Mouse (Mus musculus) urinary bladder, postnatal 25 days (tissue): ENCODE measurements at regions not wholly inside any gene's neighbourhood (a gene's known extent, or its start where the extent isn't known, plus 50 kb on each side); places are given as distances from the start of the nearest gene placed in this dataset.
A peak's percentile ranks its signal among the peaks of the same experiment; 100 is the strongest.

Experiments
- DNase-seq: peaks from one replicate; pipeline ENCODE4 v3.0.0; 2022; ENCODE audit warnings: low spot score

DNA sequence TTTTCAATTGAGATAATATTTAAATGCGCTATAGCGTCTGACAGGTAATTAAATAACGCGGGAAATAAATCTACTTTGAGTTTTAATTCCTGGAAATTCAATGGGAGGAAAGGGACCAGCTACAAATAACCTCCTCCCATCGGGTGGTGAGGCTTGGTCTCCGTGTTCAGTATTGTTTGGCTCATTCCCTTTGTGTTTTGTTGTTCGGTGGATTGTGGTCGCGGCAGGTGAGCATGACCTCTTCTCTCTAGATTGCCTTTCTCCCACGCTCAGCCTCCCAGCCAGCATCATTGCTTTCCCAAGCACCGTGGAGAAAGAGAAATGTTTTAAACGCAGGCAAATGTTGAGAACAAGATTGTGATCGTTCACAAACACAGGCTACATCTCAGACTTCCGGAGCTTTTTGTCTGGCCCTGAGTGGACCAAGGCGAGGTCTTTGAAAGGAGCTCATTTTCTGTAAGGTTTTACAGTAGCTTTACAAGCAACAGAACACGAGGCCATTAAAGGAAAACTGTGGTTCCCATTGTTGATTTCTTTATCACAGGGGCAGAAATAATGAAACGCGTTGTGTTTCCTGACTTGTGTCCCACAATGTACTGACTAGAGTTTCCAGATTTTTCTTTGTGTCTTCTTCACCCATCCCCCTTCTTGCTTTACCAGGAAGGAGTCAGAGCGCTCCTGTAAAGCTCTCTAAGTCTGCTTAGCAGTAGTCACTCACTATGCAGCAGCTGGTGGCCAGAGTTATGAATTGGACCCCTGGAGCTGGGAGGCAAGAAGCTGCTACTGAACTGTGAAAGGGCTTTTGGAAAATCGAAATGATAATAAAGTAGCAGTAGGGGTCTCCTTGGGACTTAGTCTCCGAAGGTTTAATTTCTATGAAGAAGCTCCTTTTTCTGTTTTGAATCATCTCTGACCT lies 337.7 kb downstream of the Galc start:
- no peak for DNase-seq

DNA sequence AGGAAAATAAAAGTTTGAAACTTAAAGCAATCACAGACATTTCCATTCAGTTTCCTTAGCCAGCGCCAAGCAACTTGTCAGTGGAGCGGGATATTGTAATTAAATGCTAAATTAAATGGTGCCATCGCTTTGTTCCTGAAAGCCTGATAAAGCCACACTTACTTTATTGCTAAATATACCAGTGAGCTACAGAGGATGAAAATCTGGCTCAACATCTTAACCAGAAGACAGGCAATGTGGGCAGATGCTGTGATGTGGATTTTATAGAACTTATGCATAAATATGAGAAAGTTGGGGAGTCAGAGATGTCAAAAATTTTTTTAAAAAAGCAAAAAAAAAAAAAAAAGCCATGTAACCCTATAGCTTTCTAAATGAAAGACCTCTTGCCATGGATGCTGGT lies 340.8 kb downstream of the Galc start:
- DNase-seq = no peak

DNA sequence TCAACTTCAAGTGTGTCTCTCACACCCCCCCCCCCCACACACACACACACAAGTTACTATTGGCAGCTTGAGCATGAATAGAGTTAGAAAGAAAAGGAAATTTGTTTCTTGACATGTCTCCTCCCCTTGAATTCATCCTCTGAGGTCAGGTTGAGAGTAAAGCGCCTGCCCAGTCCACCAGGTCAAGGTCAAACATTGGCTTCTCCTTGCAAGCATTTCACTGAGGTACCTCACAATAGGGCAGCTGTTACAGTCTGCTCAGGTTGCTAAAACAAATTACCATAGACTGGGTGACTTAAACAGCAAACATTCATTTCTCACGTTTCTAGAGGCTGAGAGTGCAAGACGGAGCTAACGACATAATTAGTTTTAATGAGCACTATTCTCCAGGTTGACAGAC lies 344.2 kb downstream of the Galc start:
- no peak for DNase-seq

DNA sequence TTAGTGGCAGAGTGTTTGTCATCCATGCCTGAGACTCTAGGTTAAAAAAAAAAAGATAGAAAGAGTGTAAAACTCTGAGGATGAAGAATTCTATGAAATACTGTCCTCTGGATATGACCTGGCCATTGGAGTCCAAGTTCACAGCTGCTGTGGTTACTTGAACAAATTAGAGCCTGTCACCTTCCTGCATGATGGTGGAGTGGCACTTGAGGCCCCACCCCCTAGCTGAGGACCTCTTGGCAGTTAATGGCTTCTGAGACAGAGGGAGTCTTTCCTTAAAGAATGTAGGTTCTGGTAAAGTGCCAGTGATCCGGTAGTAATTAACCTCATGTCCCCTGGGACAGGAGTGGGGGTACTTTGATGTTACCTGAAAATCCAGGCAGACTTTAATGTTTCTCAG lies 346.5 kb downstream of the Galc start:
- no peak for DNase-seq

DNA sequence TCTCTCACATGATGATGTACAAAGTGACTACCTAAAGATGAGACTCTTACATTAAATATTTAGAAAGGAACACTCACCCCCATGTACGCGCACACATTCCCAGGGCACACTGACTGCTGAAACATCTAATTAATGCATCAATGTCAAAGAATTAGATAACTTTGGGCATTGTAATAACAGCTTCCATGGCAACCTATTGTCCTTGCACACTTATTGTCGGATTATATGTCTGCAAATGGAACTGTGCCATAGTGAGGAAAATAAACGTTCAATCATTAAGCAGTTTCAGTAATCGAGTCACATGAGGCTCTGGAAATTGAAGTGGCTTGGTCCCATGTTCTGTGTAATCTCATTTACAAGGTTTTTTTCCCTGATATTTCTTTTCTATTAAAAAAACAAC lies 360.0 kb downstream of the Galc start:
- DNase-seq = no peak

DNA sequence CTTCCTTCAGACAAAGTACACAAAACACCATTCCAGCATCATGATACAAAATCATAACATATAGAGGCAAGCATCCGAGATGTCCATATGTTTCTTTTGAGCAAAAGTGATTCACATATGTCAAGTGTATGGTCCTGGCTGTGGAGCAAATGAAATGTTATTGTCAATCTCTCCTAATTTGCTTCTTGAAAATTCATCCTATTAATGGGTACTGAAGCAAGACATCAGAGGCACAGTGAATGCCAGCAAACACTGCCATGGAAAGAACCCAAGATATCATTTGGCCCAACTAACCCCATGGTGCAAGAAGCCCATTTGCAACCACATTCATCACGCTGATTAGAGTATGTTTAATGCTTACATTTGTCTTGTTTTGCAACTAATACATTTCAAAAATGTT lies 361.1 kb downstream of the Galc start:
- DNase-seq = no peak

DNA sequence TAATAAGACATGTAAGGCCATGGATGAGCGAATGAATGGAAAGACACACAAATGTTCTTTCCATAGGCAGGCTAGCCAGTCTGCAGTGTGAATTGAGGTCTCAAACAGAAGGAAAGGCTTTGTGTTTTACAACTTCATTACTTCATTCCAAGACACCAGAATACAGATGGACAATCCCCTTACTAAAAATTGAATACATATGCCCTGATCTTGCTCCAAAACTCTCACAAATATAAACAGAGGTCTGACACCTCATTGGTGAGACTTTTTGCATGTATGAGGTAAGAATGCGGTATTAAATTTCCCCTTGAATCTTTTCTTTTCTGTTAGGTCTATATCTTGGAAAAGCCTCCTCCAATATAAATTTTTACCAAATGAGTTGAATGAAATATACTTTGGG lies 363.3 kb downstream of the Galc start:
- no peak for DNase-seq

DNA sequence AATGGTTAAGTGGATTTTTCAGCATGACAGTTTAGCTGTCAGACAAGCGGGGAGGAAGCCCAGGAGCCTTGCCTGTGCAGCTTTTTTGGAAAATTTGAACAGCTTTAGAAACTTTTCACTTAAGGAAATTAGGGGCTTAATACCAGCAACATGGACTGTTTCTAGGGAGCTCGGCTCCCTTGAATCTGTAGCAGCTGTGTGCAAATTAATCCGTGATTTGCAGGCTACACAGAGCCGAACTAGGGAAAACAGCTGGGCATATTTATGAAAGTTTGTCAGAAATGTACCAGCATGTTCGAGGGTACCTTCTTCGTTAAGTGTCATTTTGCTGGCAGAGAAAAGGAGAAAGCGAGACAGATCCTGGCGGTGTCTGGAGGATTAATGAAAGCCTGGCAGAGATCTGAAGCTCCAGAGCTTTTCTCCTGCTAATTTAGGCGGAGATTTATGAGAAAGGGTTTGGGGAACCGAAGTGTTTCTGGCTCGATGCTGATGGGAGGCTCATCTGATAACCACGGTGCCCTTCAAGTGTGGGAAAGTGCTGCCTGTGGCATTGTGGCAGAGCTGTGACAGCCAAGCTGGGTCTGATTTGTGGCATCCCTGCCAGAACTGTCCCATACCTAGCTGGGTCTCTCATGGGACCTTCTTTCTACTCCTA lies 370.3 kb downstream of the Galc start:
- DNase-seq = no peak

DNA sequence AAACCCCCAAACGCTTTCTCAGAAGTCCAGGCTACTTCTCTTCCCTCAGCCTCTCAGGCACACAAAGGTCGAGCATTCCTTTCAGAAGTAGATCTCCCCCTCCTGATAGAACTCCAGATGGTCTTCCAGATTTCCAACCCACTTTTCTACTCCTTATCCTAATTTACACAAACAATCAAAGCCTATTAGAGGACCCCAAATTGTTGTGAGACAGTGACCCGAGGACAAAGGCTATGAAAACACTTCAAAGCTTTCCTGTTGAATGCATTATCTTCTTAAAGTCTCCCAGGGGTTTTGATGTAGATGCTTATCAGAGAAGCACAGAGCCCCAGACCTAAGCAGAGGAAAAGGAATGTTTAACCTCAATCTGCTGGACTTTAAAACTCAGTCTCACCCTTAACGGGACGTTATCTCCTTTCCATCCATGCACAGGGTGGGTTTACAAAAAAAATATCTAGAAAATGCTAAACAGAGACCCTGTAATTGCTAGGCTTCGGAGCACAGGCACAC lies 370.9 kb downstream of the Galc start:
- no peak for DNase-seq

DNA sequence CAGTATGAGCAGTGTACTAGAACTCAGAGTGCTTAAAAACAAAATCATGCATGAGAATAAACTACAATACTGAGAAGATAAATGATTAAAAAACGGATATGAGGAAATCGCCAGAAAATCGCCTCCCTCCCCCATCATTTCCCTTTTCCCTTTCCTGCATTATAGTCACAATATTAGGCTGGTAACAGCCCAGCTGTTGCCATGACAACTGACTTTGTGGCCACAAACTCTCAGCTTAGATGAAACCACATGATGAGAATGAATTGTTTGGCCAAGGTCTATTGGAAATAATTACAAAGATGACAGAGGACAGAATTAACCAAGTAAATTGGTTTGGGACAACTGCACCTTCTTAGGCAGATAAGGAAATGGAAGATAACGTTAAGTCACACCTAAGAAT lies 376.8 kb downstream of the Galc start:
- DNase-seq = no peak

DNA sequence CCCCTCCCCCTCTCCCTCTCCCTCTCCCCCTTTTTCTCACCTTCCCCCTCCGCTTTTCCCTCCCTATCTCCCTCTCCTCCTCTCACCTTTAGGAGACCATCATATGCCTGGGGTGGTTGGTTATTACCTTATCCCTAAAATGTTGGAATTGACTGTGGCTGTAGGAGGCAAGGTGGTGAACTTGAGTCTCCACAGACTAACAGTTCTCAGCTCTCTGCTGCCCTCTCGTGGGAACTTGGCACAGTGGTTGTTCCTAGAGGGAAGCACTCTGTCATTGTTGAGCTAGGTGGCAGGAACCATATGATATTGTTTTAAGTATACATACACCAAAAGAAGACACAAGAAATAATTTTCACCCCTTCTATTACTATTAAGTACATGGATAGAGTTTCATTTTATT lies 386.9 kb downstream of the Galc start:
- peak; percentile 69 for DNase-seq

DNA sequence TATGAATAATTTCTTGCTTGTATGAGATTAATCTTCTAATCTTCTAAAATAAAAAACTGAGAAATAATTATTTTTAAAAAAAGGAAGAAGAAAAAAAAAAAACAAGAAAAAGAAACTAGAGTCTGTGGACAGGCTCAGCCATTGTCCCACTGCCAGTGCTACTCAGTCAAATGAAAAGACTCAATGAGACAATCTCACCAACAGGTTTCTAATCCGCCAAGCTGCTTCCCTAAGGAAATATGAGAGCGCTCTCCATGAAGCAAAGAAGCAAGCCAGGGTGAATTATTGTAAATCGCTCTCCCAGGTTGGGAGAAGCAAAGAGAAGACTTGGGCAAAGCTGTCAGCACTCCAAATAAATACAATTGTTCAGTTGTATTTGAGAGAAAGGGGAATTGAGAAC lies 396.3 kb downstream of the Galc start:
- no peak for DNase-seq

DNA sequence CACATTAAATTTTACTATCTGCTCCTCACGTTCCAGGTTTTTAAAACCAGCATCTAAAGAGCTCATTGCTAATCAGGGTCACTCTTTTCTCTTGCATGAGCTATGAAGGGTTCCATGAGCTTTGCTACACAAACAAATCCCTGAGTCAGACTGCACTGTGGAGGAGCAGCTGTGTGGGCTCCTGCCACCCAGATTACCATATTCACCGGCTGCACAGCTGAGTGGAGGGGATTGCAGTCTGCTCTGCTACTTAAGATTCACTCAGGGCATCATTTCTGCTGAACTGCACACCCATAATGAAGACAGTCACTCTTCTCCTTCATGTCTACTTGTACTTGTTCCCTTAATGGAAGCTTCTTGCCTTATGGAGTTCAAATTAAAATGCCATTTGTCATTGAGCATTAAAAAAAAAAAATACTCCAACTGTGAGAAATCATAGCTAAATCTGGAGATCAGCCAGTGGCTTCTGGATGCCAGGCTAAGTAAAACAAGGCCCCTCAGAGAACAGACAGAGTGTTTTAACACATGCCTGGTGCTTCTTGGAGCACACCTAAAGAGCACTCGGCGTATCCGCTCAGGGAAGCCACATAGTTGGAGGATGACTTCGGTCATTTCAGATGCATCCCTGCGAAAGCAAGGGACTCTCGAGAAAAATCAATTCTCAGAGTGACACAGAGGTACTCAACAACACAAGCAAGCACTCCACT lies 422.9 kb downstream of the Galc start:
- DNase-seq = no peak

DNA sequence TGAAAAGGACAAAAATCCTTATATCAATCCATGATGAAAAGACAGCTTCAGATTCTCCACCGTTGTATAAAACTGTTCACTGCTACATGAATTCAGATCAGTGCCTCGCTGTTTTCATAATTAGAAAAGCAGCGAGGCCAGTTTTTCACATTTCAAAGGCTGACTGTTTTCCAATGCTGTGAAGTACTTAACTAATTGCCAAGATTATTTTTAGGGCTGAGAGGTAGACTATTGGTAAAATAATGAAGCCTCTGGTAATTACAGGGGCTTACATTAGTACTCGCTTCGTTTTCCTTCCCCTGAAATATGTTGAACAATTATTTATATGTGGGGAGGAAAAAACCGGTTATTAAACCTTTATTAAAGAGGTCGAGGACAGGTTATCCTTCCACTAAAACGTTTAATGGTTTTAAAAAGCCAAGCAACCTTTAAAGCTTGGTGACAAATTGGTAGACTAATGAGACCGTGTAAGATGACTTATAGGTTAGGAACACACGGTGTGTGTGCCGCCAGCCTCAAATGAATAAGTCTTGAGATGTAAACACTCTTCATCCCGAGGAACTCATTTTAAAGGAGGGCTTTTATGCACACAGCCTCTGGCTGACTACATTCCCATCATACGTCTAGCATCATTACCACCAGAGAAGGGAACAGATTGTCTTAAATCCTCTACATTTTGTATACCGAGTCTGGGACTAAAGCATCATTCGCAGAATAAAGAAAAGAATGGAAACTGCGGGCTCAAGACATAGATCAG lies 465.7 kb downstream of the Galc start:
- DNase-seq = no peak

DNA sequence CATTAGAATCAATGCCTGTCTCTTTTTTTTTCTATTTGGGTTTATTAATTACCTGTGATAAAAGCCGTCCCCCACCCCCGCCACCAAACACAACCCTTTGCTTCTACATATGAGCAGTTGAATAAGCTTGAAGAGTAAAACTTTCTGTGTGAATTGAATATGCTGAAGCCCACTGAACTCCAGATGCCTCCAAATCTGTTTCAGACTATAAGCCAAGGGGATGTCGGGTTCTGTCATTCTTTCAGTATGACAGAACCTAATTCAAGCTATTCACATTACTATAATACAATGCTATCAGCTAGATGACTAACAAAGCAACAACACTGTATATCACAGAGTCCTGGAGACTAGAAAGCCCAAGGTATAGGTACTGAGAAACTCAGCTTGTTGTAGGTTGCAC lies 475.8 kb downstream of the Galc start:
- no peak for DNase-seq

DNA sequence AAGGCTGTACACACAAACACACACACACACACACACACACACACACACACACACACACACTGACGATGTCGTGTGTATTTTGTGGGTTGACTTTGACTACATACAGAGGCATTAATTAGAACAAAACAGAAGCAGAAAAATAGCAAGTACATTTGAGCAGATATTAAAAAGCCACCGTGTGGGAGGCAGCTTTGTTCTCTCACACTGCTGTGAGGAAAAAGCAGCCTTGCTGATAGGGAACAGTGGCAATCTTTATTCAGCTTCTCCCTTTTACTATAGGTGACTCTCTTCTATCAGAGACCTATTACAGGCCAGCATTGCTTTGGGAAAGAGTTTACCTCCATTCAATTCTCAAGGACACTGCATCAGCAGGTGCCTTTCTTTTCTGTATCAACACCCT lies 500.1 kb downstream of the Galc start:
- DNase-seq = no peak

DNA sequence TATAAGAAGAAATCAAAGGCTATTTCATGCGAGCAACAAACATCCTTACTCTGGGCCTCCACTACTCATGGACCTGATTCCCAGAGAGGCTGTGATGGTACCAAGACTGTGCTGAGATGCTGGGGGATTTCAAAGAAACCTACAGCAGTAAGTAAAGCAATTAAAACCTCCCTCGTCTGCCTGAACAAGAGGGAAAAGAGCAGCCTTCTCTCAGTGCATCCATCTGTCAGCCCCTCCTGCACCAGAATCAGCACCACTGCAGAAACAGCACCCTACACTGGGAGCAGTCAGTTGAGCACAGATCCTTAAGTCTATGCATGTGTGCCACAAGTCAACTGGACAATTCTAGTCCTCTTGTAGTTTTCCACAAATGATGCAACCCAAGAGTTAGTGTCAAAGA lies 500.6 kb downstream of the Galc start:
- no peak for DNase-seq

DNA sequence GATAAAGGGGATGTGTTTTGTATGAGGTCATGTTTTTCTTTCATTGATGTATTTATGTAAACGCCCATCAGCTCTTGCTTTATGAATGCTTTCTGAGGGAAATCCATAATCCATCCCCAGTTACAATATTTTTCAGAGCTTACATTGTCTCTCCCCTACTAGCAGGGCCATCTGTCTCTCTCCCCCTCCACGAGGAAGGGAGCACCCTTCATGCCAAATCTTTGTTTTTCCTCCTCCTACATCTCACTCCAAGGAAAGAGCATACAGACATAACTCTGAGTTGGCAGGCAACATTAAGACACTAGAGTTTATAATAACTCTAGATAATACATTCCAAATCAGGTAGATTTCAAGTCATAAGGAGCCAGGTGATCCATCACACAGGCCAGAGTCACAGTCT lies 509.1 kb downstream of the Galc start:
- DNase-seq = no peak

DNA sequence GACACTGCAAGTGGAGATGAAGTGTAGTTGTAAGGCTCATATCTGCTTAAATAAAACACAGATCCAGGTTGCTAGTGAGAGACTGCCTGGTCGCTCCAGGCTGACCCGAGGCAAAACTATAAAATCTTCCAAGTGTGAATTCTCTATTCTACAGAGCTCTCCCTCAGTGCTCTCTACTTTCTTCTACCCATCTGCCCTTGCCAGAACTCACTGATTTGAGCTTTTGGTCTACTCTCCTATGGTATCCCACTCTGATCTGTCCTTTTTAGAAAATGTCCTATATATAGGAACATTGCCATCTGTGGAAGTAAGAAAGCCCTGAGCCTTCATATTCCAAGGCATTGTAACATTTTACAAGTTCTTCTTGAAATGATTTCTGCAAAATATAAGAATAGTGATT lies 518.3 kb downstream of the Galc start:
- DNase-seq = no peak

DNA sequence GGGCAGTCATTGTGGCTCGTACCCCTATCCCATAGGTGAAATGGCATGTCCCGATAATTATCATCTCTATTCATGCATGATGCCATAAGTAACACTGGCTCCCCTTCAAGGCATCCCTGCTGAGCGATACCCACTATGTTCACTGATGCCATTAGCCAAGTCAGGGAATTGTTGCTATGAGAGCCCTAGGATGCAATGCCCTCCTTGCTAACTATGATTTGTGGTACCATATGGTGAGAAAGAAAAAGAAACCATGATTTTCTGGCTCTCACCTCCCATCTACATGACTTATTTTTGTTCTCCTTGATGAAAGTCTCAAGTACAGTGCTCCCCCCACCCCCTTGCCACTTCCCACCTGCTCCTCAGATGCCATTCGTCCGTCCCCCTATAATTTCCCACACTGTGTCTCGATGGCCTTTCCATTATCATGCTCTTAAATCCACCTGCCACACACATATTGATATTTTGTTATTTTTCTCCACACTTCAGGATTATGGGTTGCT lies 527.1 kb downstream of the Galc start:
- DNase-seq = no peak

DNA sequence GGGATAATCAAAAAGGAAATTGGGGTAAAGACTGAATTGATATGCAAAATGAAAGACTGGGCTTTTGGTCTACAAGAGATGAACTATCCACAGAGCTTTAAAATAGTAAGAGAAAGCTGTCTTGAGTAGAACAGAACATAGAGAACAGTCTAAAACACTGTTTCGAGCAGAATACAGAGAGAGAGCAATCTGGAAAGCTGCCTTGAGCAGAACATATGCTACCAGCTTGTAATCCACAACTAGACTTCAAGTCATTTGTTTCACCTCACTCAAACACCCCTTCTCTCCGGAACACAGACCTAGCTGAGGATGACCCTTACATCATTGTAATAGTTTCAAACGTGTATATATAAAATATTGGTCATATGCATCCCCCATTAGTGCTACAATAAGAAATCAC lies 538.7 kb downstream of the Galc start:
- no peak for DNase-seq

DNA sequence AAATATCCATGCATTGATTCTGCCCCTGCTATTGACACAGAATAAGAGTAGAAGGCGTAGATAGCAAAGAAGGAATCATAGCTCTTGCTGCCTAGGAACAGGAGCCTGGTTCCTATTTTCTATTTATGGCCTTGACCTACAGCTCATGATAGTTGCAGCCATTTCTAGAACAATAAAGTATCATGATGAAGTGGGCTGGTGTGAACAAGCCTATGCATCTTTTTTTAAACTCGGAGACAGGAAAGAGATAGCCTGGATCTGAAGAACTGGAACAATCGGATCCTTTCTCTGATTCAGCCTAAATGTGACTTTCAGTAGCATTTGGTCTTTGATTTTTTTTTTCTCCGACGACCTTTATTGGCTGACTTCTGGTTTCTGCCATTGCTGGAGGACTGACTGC lies 541.4 kb downstream of the Galc start:
- DNase-seq = no peak
